Mouse (Mus musculus) Patski (cell line): ENCODE measurements at regions not wholly inside any gene's neighbourhood (a gene's known extent, or its start where the extent isn't known, plus 50 kb on each side); places are given as distances from the start of the nearest gene placed in this dataset.
A peak's percentile ranks its signal among the peaks of the same experiment; 100 is the strongest.

ENCODE experiments used
- ATAC-seq: fragments of 100-300 bp; one replicate; pipeline ENCODE4 v1.8.0; 2021
- CTCF ChIA-PET: fragments of 350-600 bp; sonication (Branson Sonifier 250); formaldehyde crosslinking; loops from one replicate; lab custom pipeline; 2022; ENCODE audit warnings: inconsistent platforms; lab: Charles Lee
- POLR2A ChIA-PET: fragments of 350-600 bp; sonication (Branson Sonifier 250); formaldehyde crosslinking; loops from one replicate; lab custom pipeline; 2022; ENCODE audit warnings: antibody characterized with exemption, inconsistent platforms; lab: Charles Lee
- DNase-seq: peaks from one replicate; pipeline ENCODE4 v3.0.0-alpha.2; 2011; ENCODE audit warnings: low read depth, low spot score
- H3K27me3 ChIP-seq: fragments of 371-371 bp; one replicate; pipeline ENCODE4 v1.5.1; 2021
- CTCF ChIP-seq: fragments of 100-300 bp; IDR thresholded peaks from one replicate; pipeline ENCODE4 v1.5.1; 2021
- in situ Hi-C: fragments of 300-500 bp; cut with MboI; formaldehyde crosslinking; loops from 3 replicates; pipeline ENCODE4 v1.11.1; 2018; ENCODE audit warnings: low pct_unique_long_range_greater_than_20kb, mixed read lengths

- in situ Hi-C loops, result no loop called here
- CTCF ChIA-PET, result interaction anchor here (1.3 kb wide), 1 partner anchor 17 kb away, joined by 3 read pairs; no protein-coding TSS in a partner anchor
- TF ChIP-seq CTCF, result no peak
- no peaks in the 10 kb centered on the region for H3K27me3 ChIP-seq
- DNase-seq (no peak), ATAC-seq (no peak)
- POLR2A ChIA-PET, result interaction anchor here (0.6 kb wide), 1 partner anchor 278 kb away, joined by 4 read pairs; no protein-coding TSS in a partner anchor
These were observed 70.7 kb downstream of the Setd4 start for GRCm38 (mm10) chr16:93533205-93533604.

GRCm38 (mm10) chr16:93531937-93532336 lies 71.9 kb downstream of the Setd4 start:
- no peaks in the 10 kb centered on the region for H3K27me3 ChIP-seq
- no peak for ATAC-seq
- no peak for TF ChIP-seq CTCF
- ChIA-PET POLR2A (no interaction called here), CTCF (no interaction called here)
- no peak for DNase-seq
- in situ Hi-C loops, result no loop called here

- peak; percentile 13 for TF ChIP-seq CTCF
- CTCF ChIA-PET, result no interaction called here
- in situ Hi-C loops, result no loop called here
- H3K27me3 ChIP-seq, result no peaks in the 10 kb centered on the region
- POLR2A ChIA-PET, result interaction anchor here (0.6 kb wide), 1 partner anchor 762 kb away, joined by 4 read pairs; no protein-coding TSS in a partner anchor
- DNase-seq (no peak), ATAC-seq (no peak)
These were observed 81.4 kb downstream of the Setd4 start for GRCm38 (mm10) chr16:93522485-93522884.

- H3K27me3 ChIP-seq, result no peaks in the 10 kb centered on the region
- no peak for DNase-seq
- no peak for ATAC-seq
- TF ChIP-seq CTCF, result no peak
- POLR2A ChIA-PET, result no interaction called here
- in situ Hi-C loops, result no loop called here
- CTCF ChIA-PET, result no interaction called here
These were observed 83.4 kb downstream of the Setd4 start for GRCm38 (mm10) chr16:93520481-93520880.

GRCm38 (mm10) chr16:93518620-93519019 lies 85.2 kb downstream of the Setd4 start:
- CTCF ChIA-PET, result no interaction called here
- in situ Hi-C loops, result no loop called here
- POLR2A ChIA-PET, result no interaction called here
- TF ChIP-seq CTCF, result no peak
- no peaks in the 10 kb centered on the region for H3K27me3 ChIP-seq
- DNase-seq (no peak), ATAC-seq (no peak)

GRCm38 (mm10) chr16:93516793-93517192 lies 87.1 kb downstream of the Setd4 start:
- TF ChIP-seq CTCF, result no peak
- POLR2A ChIA-PET, result no interaction called here
- in situ Hi-C loops, result no loop called here
- DNase-seq, result no peak
- H3K27me3 ChIP-seq, result no peaks in the 10 kb centered on the region
- no peak for ATAC-seq
- CTCF ChIA-PET, result interaction anchor here (1.1 to 1.2 kb wide), 2 partner anchors 14 to 16 kb away, joined by 3 read pairs; no protein-coding TSS in a partner anchor

- TF ChIP-seq CTCF, result no peak
- ChIA-PET POLR2A (interaction anchor here (0.6 kb wide), 1 partner anchor 1015 kb away, joined by 6 read pairs; no protein-coding TSS in a partner anchor), CTCF (no interaction called here)
- no peaks in the 10 kb centered on the region for H3K27me3 ChIP-seq
- DNase-seq (no peak), ATAC-seq (no peak)
- in situ Hi-C loops, result no loop called here
These were observed 88.4 kb downstream of the Setd4 start for GRCm38 (mm10) chr16:93515456-93515941.

- no peak for ATAC-seq
- ChIA-PET POLR2A (no interaction called here), CTCF (interaction anchor here (1.3 to 1.4 kb wide), 2 partner anchors 10 to 12 kb away, joined by 3 read pairs; no protein-coding TSS in a partner anchor)
- no peak for DNase-seq
- H3K27me3 ChIP-seq, result no peaks in the 10 kb centered on the region
- in situ Hi-C loops, result no loop called here
- TF ChIP-seq CTCF, result no peak
These were observed 90.2 kb downstream of the Setd4 start for GRCm38 (mm10) chr16:93513616-93514041.

- POLR2A ChIA-PET, result no interaction called here
- ATAC-seq, result no peak
These were observed 91.9 kb downstream of the Setd4 start for GRCm38 (mm10) chr16:93511988-93512387.

GRCm38 (mm10) chr16:93511517-93511916 lies 92.3 kb downstream of the Setd4 start:
- H3K27me3 ChIP-seq, result no peaks in the 10 kb centered on the region
- ChIA-PET CTCF (no interaction called here), POLR2A (no interaction called here)
- no peak for DNase-seq
- no peak for ATAC-seq
- in situ Hi-C loops, result no loop called here
- TF ChIP-seq CTCF, result peak; percentile 48

More at GRCm38 (mm10) chr16:93511988-93512387, 91.9 kb downstream of the Setd4 start:
- in situ Hi-C loops, result no loop called here
- H3K27me3 ChIP-seq, result no peaks in the 10 kb centered on the region
- DNase-seq, result no peak
- TF ChIP-seq CTCF, result no peak
- CTCF ChIA-PET, result no interaction called here

- TF ChIP-seq CTCF, result no peak
- CTCF ChIA-PET, result no interaction called here
- in situ Hi-C loops, result no loop called here
- peaks cover 3% of the 10 kb centered on the region for H3K27me3 ChIP-seq
- DNase-seq (no peak), ATAC-seq (no peak)
- POLR2A ChIA-PET, result no interaction called here
These were observed 105.1 kb downstream of the Setd4 start for GRCm38 (mm10) chr16:93498800-93499199.
